Mouse (Mus musculus): ENCODE measurements at regions not wholly inside any gene's neighbourhood (a gene's known extent, or its start where the extent isn't known, plus 50 kb on each side); places are given as distances from the start of the nearest gene placed in this dataset.

GRCm38 (mm10) chr15:25492161-25492746, 78.7 kb upstream of the Basp1 start:
- TF ChIP-seq POLR2A (IDR thresholded peaks at IDR 0.05; ENCODE audit: insufficient read depth, low read length) (no peak), CTCF (IDR thresholded peaks at IDR 0.05; ENCODE audit: low read depth, low read length) (no peak), EP300 (IDR thresholded peaks at IDR 0.05; ENCODE audit: insufficient read depth, low read depth, low read length) (no peak)

All from ES-Bruce4 (cell line).